Mouse (Mus musculus) ES-CJ7 (cell line): ENCODE measurements around the gene Ints5.

ENCODE experiments used
- DNase-seq: peaks from one replicate; pipeline ENCODE4 v3.0.0; 2011; ENCODE audit warnings: low read depth, low spot score

Ints5 gene

GRCm38 (mm10) chr19:8929224-8930088, 36.7 kb downstream of the Ints5 start, which contains the start of the genes Rom1 and Eml3:
Gene Rom1 (minus strand): TSS chr19:8929356.
Gene Eml3 (plus strand): TSS chr19:8929552.
- DNase-seq = peak; percentile 83

- DNase-seq = no peak
Measured at GRCm38 (mm10) chr19:8930117-8930516, 37.3 kb downstream of the Ints5 start.

GRCm38 (mm10) chr19:8930771-8931170, 38.0 kb downstream of the Ints5 start:
- DNase-seq = no peak

GRCm38 (mm10) chr19:8936736-8937135, 43.9 kb downstream of the Ints5 start:
- DNase-seq = no peak

GRCm38 (mm10) chr19:8940526-8941133, 47.8 kb downstream of the Ints5 start:
- peak; percentile 55 for DNase-seq

- DNase-seq = no peak
Measured at GRCm38 (mm10) chr19:8941136-8941514, 48.3 kb downstream of the Ints5 start.

- peak; percentile 95 for DNase-seq
Measured at GRCm38 (mm10) chr19:8941515-8942217, 48.9 kb downstream of the Ints5 start, which contains the start of gene Mta2. Gene Mta2 (plus strand): TSS chr19:8941875.

GRCm38 (mm10) chr19:8942276-8942964, 49.6 kb downstream of the Ints5 start:
- no peak for DNase-seq

GRCm38 (mm10) chr19:8943047-8943446, 50.2 kb downstream of the Ints5 start:
- DNase-seq = no peak

- no peak for DNase-seq
Measured at GRCm38 (mm10) chr19:8944062-8944461, 51.3 kb downstream of the Ints5 start.

- peak; percentile 86 for DNase-seq
Measured at GRCm38 (mm10) chr19:8944750-8945149, 51.9 kb downstream of the Ints5 start.

- DNase-seq = no peak
Measured at GRCm38 (mm10) chr19:8945251-8945650, 52.4 kb downstream of the Ints5 start.

- DNase-seq = no peak
Measured at GRCm38 (mm10) chr19:8946929-8947328, 54.1 kb downstream of the Ints5 start.
